Mouse (Mus musculus): Measurements from ENCODE around the gene Slc23a4. TPM values are rescaled to one million over a fixed set of nuclear protein-coding genes. Genes with fewer than 3 reads are reported as not detected.

Slc23a4 gene
- polyA plus RNA-seq (2014; fragmentation: Nextera tagmentation; extraction: Ambion mirVana), result 0.18 and 0.53 TPM in 2 replicates

DNA sequence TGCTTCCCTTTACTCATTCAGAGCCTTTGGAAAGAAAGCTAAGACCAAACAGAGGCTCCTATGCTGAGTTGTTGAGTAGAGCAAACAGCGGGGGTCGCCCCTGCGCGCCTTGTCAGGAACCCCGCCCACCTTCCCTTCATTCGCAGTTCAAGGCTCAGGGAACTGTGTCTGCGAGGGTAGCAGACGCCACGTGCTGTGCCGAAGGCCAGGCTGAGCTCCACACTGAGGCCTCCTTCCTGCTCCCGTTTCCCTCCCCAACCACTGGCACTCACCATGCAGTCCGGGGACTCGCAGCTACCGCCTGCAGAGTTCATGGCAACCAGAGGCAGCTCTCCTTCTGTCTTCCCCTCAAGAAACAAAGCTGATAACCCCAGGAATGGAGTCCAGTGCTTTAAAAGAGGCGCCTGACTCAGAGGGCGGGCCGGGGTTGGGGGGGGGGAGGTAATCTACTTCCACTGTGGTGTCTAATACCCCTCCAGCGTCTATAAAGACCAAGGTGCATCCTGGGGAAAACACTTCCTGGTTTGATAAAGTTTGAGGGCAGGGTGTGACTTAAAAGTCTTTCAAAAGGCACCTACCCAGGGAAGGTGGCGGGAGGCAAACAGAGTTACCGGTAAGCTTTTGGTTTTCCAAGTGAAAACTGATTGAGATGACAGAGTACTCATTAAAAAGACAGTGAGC lies at the start of gene Slc23a4:
Slc23a4 (minus strand) TSS at position 324 of the 681 bp plus-strand sequence.
- Histone ChIP-seq H3K36me3 (ENCODE audit: control insufficient read depth, insufficient read depth, low read length) (no peaks in the 10 kb centered on the region), H3K9ac (ENCODE audit: low read depth, low read length) (no peak within 1 kb of the TSS), H3K4me3 (ENCODE audit: low read depth, low read length) (no peak within 1 kb of the TSS), H3K27me3 (replicated peaks; ENCODE audit: control insufficient read depth, insufficient read depth, low read length) (no peaks in the 10 kb centered on the region), H3K27ac (replicated peaks; ENCODE audit: low read depth, low read length) (0 out of 2 replicates have a peak within 1 kb of the TSS, but pooled peaks have one; percentile 33), H3K9me3 (ENCODE audit: control insufficient read depth, low read length) (no peaks in the 10 kb centered on the region), H3K4me1 (ENCODE audit: control insufficient read depth, insufficient read depth, low read length) (peaks cover 19% of the 10 kb centered on the region), H3K4me2 (ENCODE audit: low read depth, low read length) (peak within 1 kb of the TSS; percentile 39)
- WGBS, result 19% methylated on average over 15 of the region's 20 CpGs
- DNase-seq (ENCODE audit: low spot score) (peak; percentile 49), ATAC-seq (ENCODE audit: low read depth) (peak; percentile 51)

DNA sequence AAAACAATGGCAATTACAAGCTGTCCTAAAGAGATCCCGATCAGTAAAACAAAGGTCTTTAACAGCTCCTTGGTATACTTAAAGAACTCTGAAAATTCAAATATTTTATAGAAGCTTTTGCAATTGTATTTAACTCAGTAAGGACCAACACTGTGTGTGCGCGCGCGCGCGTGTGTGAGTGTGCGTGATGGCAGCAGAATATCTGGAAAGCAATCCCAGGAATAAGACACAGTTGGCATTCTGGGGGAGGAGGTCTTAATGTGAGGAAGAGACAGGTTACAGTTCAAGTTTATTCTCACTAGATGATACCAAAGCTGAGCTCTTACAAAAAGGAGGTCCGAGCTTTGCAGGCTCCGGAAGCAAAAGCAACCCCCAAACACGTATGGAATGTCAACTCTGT lies 45.1 kb upstream of the Slc23a4 start:
- Histone ChIP-seq H3K4me2 (ENCODE audit: low read depth, low read length) (no peak overlapping the region), H3K27me3 (replicated peaks; ENCODE audit: control insufficient read depth, insufficient read depth, low read length) (no peaks in the 10 kb centered on the region), H3K27ac (replicated peaks; ENCODE audit: low read depth, low read length) (no peak overlapping the region), H3K9ac (ENCODE audit: low read depth, low read length) (no peak overlapping the region), H3K4me1 (ENCODE audit: control insufficient read depth, insufficient read depth, low read length) (no peaks in the 10 kb centered on the region), H3K9me3 (ENCODE audit: control insufficient read depth, low read length) (no peaks in the 10 kb centered on the region), H3K36me3 (ENCODE audit: control insufficient read depth, insufficient read depth, low read length) (peaks cover 12% of the 10 kb centered on the region), H3K4me3 (ENCODE audit: low read depth, low read length) (no peak overlapping the region)
- 91% methylated on average over 11 of the region's 11 CpGs for WGBS
- DNase-seq (ENCODE audit: low spot score), result no peak
- no peak for ATAC-seq (ENCODE audit: low read depth)

DNA sequence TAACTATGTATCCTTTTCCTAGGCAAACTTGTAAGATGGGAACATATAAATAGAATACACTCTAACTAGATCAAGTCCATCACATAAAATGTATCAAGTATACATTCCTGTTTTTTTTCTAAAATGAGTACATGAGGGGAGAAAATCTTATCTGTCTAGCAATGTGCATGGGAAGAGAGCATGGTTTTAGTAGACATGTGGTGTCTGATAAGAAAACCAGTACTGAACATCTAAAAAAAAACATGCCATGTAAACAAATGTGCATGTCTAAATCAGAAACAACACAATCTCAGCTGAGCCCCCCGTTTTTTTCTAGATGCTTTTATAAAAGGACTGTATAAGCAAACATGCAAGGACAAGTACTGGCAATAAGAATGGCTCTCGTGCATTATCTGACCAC lies 44.5 kb upstream of the Slc23a4 start:
- H3K27ac ChIP-seq (replicated peaks; ENCODE audit: low read depth, low read length), result no peak overlapping the region
- no peak overlapping the region for H3K4me3 ChIP-seq (ENCODE audit: low read depth, low read length)
- peaks cover 1% of the 10 kb centered on the region; the same call in 1 of the 2 replicates for H3K4me1 ChIP-seq (ENCODE audit: control insufficient read depth, insufficient read depth, low read length)
- DNase-seq (ENCODE audit: low spot score), result no peak
- ATAC-seq (ENCODE audit: low read depth), result no peak
- WGBS, result 82% methylated on average over 2 of the region's 2 CpGs
- no peaks in the 10 kb centered on the region for H3K9me3 ChIP-seq (ENCODE audit: control insufficient read depth, low read length)
- no peaks in the 10 kb centered on the region for H3K27me3 ChIP-seq (replicated peaks; ENCODE audit: control insufficient read depth, insufficient read depth, low read length)
- no peak overlapping the region for H3K9ac ChIP-seq (ENCODE audit: low read depth, low read length)
- peaks cover 12% of the 10 kb centered on the region for H3K36me3 ChIP-seq (ENCODE audit: control insufficient read depth, insufficient read depth, low read length)
- no peak overlapping the region for H3K4me2 ChIP-seq (ENCODE audit: low read depth, low read length)

- WGBS, result 91% methylated on average over 4 of the region's 4 CpGs
- Histone ChIP-seq H3K36me3 (ENCODE audit: control insufficient read depth, insufficient read depth, low read length) (no peaks in the 10 kb centered on the region), H3K4me1 (ENCODE audit: control insufficient read depth, insufficient read depth, low read length) (peaks cover 4% of the 10 kb centered on the region; the same call in 1 of the 2 replicates), H3K4me3 (ENCODE audit: low read depth, low read length) (no peak overlapping the region), H3K9me3 (ENCODE audit: control insufficient read depth, low read length) (no peaks in the 10 kb centered on the region), H3K27me3 (replicated peaks; ENCODE audit: control insufficient read depth, insufficient read depth, low read length) (no peaks in the 10 kb centered on the region), H3K4me2 (ENCODE audit: low read depth, low read length) (no peak overlapping the region), H3K9ac (ENCODE audit: low read depth, low read length) (no peak overlapping the region), H3K27ac (replicated peaks; ENCODE audit: low read depth, low read length) (no peak overlapping the region)
- no peak for DNase-seq (ENCODE audit: low spot score)
- ATAC-seq (ENCODE audit: low read depth), result no peak
These were observed 42.6 kb upstream of the Slc23a4 start for GRCm38 (mm10) chr6:35030811-35031210.

- H3K27me3 ChIP-seq (replicated peaks; ENCODE audit: control insufficient read depth, insufficient read depth, low read length), result no peaks in the 10 kb centered on the region
- no peak overlapping the region for H3K4me2 ChIP-seq (ENCODE audit: low read depth, low read length)
- peaks cover 8% of the 10 kb centered on the region for H3K4me1 ChIP-seq (ENCODE audit: control insufficient read depth, insufficient read depth, low read length)
- ATAC-seq (ENCODE audit: low read depth), result no peak
- no peaks in the 10 kb centered on the region for H3K9me3 ChIP-seq (ENCODE audit: control insufficient read depth, low read length)
- H3K36me3 ChIP-seq (ENCODE audit: control insufficient read depth, insufficient read depth, low read length), result no peaks in the 10 kb centered on the region
- H3K4me3 ChIP-seq (ENCODE audit: low read depth, low read length), result no peak overlapping the region
- DNase-seq (ENCODE audit: low spot score), result no peak
- 89% methylated on average over 6 of the region's 6 CpGs for WGBS
- no peak overlapping the region for H3K9ac ChIP-seq (ENCODE audit: low read depth, low read length)
- no peak overlapping the region for H3K27ac ChIP-seq (replicated peaks; ENCODE audit: low read depth, low read length)
These were observed 42.0 kb upstream of the Slc23a4 start for GRCm38 (mm10) chr6:35030226-35030625.

GRCm38 (mm10) chr6:35028023-35028422 lies 39.8 kb upstream of the Slc23a4 start:
- Histone ChIP-seq H3K4me3 (ENCODE audit: low read depth, low read length) (no peak overlapping the region), H3K4me1 (ENCODE audit: control insufficient read depth, insufficient read depth, low read length) (peaks cover 23% of the 10 kb centered on the region), H3K4me2 (ENCODE audit: low read depth, low read length) (no peak overlapping the region), H3K36me3 (ENCODE audit: control insufficient read depth, insufficient read depth, low read length) (peaks cover 2% of the 10 kb centered on the region), H3K27ac (replicated peaks; ENCODE audit: low read depth, low read length) (no peak overlapping the region), H3K9ac (ENCODE audit: low read depth, low read length) (no peak overlapping the region), H3K9me3 (ENCODE audit: control insufficient read depth, low read length) (no peaks in the 10 kb centered on the region), H3K27me3 (replicated peaks; ENCODE audit: control insufficient read depth, insufficient read depth, low read length) (no peaks in the 10 kb centered on the region)
- ATAC-seq (ENCODE audit: low read depth) (no peak), DNase-seq (ENCODE audit: low spot score) (no peak)
- 90% methylated on average over 2 of the region's 2 CpGs for WGBS

- H3K4me2 ChIP-seq (ENCODE audit: low read depth, low read length), result no peak overlapping the region
- WGBS, result 70% methylated on average over 6 of the region's 6 CpGs
- DNase-seq (ENCODE audit: low spot score), result peak; percentile 62
- H3K4me3 ChIP-seq (ENCODE audit: low read depth, low read length), result no peak overlapping the region
- H3K9me3 ChIP-seq (ENCODE audit: control insufficient read depth, low read length), result no peaks in the 10 kb centered on the region
- ATAC-seq (ENCODE audit: low read depth), result peak; percentile 67
- peaks cover 7% of the 10 kb centered on the region for H3K36me3 ChIP-seq (ENCODE audit: control insufficient read depth, insufficient read depth, low read length)
- H3K27me3 ChIP-seq (replicated peaks; ENCODE audit: control insufficient read depth, insufficient read depth, low read length), result no peaks in the 10 kb centered on the region
- H3K9ac ChIP-seq (ENCODE audit: low read depth, low read length), result no peak overlapping the region
- peaks cover 23% of the 10 kb centered on the region for H3K4me1 ChIP-seq (ENCODE audit: control insufficient read depth, insufficient read depth, low read length)
- no peak overlapping the region for H3K27ac ChIP-seq (replicated peaks; ENCODE audit: low read depth, low read length)
These were observed 39.1 kb upstream of the Slc23a4 start for GRCm38 (mm10) chr6:35027257-35027656.

DNA sequence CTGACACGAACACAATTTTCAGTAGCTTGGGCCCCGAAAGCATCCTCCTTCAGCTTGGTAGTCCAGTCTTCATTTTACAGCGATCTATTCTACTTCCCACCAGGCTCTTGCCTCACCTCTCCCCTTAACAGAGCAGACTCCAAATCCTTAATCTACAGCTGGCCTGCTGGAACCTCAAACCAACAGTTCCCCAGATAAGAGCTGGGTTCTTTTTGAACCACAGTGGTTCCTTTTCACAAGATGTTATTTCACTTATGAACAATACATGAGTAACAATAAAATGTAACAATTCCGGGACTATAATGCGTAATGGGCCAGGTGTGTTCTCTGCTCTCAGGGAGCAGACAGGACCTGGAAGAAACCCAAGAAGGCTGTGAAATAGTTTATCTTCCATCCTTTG lies 28.4 kb upstream of the Slc23a4 start:
- WGBS, result 84% methylated on average over 5 of the region's 5 CpGs
- H3K4me3 ChIP-seq (ENCODE audit: low read depth, low read length), result no peak overlapping the region
- no peak overlapping the region for H3K4me2 ChIP-seq (ENCODE audit: low read depth, low read length)
- no peak overlapping the region for H3K9ac ChIP-seq (ENCODE audit: low read depth, low read length)
- H3K4me1 ChIP-seq (ENCODE audit: control insufficient read depth, insufficient read depth, low read length), result peaks cover 5% of the 10 kb centered on the region; the same call in 1 of the 2 replicates
- no peaks in the 10 kb centered on the region for H3K27me3 ChIP-seq (replicated peaks; ENCODE audit: control insufficient read depth, insufficient read depth, low read length)
- H3K27ac ChIP-seq (replicated peaks; ENCODE audit: low read depth, low read length), result no peak overlapping the region
- peaks cover 9% of the 10 kb centered on the region for H3K36me3 ChIP-seq (ENCODE audit: control insufficient read depth, insufficient read depth, low read length)
- no peaks in the 10 kb centered on the region for H3K9me3 ChIP-seq (ENCODE audit: control insufficient read depth, low read length)
- DNase-seq (ENCODE audit: low spot score) (no peak), ATAC-seq (ENCODE audit: low read depth) (no peak)

DNA sequence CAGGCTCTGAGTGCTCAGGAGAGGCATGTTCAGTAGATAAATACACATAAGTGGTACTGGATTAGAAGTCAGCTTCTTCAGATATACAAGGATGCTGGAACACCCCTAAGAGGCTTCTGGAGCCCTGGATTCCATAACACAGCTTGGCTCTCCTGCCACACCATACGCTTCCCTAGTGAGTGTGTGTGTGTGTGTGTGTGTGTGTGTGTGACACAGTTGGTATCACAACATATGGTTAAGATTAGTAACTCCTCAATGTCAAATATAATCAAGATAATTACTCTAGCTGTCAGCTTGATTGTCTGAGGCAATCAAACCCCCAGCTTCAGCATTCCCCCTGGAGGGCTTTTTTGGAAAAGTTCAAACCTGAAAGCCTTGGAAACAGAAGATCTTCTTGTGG lies 23.7 kb upstream of the Slc23a4 start:
- no peak overlapping the region for H3K27ac ChIP-seq (replicated peaks; ENCODE audit: low read depth, low read length)
- ATAC-seq (ENCODE audit: low read depth), result no peak
- WGBS, result 53% methylated on average over 1 of the region's 1 CpGs

More for the DNA sequence above, 23.7 kb upstream of the Slc23a4 start:
- Histone ChIP-seq H3K4me3 (ENCODE audit: low read depth, low read length) (no peak overlapping the region), H3K9me3 (ENCODE audit: control insufficient read depth, low read length) (no peaks in the 10 kb centered on the region), H3K36me3 (ENCODE audit: control insufficient read depth, insufficient read depth, low read length) (0 out of 2 replicates have a peak, but pooled peaks cover 5% of the 10 kb centered on the region), H3K4me1 (ENCODE audit: control insufficient read depth, insufficient read depth, low read length) (peaks cover 5% of the 10 kb centered on the region; the same call in 1 of the 2 replicates), H3K4me2 (ENCODE audit: low read depth, low read length) (no peak overlapping the region), H3K27me3 (replicated peaks; ENCODE audit: control insufficient read depth, insufficient read depth, low read length) (no peaks in the 10 kb centered on the region), H3K9ac (ENCODE audit: low read depth, low read length) (no peak overlapping the region)
- peak; percentile 26 for DNase-seq (ENCODE audit: low spot score)

Measured in embryonic facial prominence, embryonic 14.5 days (tissue).